Mouse (Mus musculus): ENCODE results near the gene Siglece.

- TF ChIP-seq POLR2A (IDR thresholded peaks at IDR 0.05; ENCODE audit: low read depth, low read length) (no peak), CTCF (IDR thresholded peaks at IDR 0.05; ENCODE audit: extremely low read depth, insufficient read length, insufficient replicate concordance, low read depth, low read length) (no peak)
Observed at GRCm38 (mm10) chr7:43654519-43654918, 5.4 kb downstream of the Siglece start.
